Mouse (Mus musculus): ENCODE measurements at regions not wholly inside any gene's neighbourhood (a gene's known extent, or its start where the extent isn't known, plus 50 kb on each side); places are given as distances from the start of the nearest gene placed in this dataset. TPM values are rescaled to one million over a fixed set of nuclear protein-coding genes. Genes with fewer than 3 reads are reported as not detected.

GRCm38 (mm10) chr11:24865067-24865796, 787.4 kb downstream of the Bcl11a start:
- DNase-seq (ENCODE audit: low spot score) (no peak), ATAC-seq (ENCODE audit: low FRiP score) (no peak)
- H3K27ac ChIP-seq (ENCODE audit: low read depth, low read length) = no peak overlapping the region
- H3K4me3 ChIP-seq (ENCODE audit: low read depth, low read length) = no peak overlapping the region
- no peaks in the 10 kb centered on the region for H3K4me1 ChIP-seq (ENCODE audit: insufficient read depth, low read length)
- no peaks in the 10 kb centered on the region for H3K9me3 ChIP-seq (ENCODE audit: low read length)
- no peak overlapping the region for H3K4me2 ChIP-seq (ENCODE audit: low read depth, low read length, poor library complexity, severe bottlenecking)
- H3K36me3 ChIP-seq (ENCODE audit: insufficient read depth, low read length) = no peaks in the 10 kb centered on the region
- 78% methylated on average over 3 of the region's 3 CpGs for WGBS
- H3K27me3 ChIP-seq (ENCODE audit: insufficient read depth, low read length) = no peaks in the 10 kb centered on the region
- H3K9ac ChIP-seq (replicated peaks; ENCODE audit: low read length, poor library complexity, severe bottlenecking) = no peak overlapping the region
- no peak for TF ChIP-seq CTCF (IDR thresholded peaks at IDR 0.05)

Small RNA genes lying in the stretch of these regions (microRNA-seq; reads per million reads assigned to microRNA genes)
- gene Gm25507 (ENCODE audit: borderline number of aligned reads) = not detected
